Mouse (Mus musculus): ENCODE measurements around the gene Camta1.

GRCm38 (mm10) chr4:151798630-151799029 is 63.0 kb downstream of the Camta1 start:
- no peak for TF ChIP-seq CTCF (IDR thresholded peaks at IDR 0.05; ENCODE audit: low read depth, low read length)
- no peak for TF ChIP-seq POLR2A (IDR thresholded peaks at IDR 0.05; ENCODE audit: extremely low read depth, insufficient read depth, low read length)

Measured in liver, adult 2 months (tissue).